Mouse (Mus musculus) kidney, postnatal 10 days (tissue): ENCODE data around the gene Prkaa1.

Experiments used
- DNase-seq: peaks from one replicate; pipeline ENCODE4 v3.0.0; 2021; ENCODE audit warnings: mixed read lengths

Gene Prkaa1

GRCm38 (mm10) chr15:5143361-5144020 is at the start of gene Prkaa1:
Gene Prkaa1 (plus strand): TSS chr15:5143861.
- peak; percentile 87 for DNase-seq

- no peak for DNase-seq
Measured at GRCm38 (mm10) chr15:5095534-5096301, 47.9 kb upstream of the Prkaa1 start.

GRCm38 (mm10) chr15:5097376-5097775 is 46.3 kb upstream of the Prkaa1 start:
- DNase-seq, result no peak

- DNase-seq, result no peak
Measured at GRCm38 (mm10) chr15:5102312-5102711, 41.3 kb upstream of the Prkaa1 start.

- no peak for DNase-seq
Measured at GRCm38 (mm10) chr15:5105891-5106290, 37.8 kb upstream of the Prkaa1 start.

- DNase-seq, result no peak
Measured at GRCm38 (mm10) chr15:5106293-5106692, 37.4 kb upstream of the Prkaa1 start.

GRCm38 (mm10) chr15:5107686-5108654 is 35.7 kb upstream of the Prkaa1 start, which contains the start of gene Card6:
Gene Card6 (minus strand): TSS chr15:5108539.
- peak; percentile 37 for DNase-seq

GRCm38 (mm10) chr15:5108655-5109040 is 35.0 kb upstream of the Prkaa1 start:
- no peak for DNase-seq

- DNase-seq, result no peak
Measured at GRCm38 (mm10) chr15:5112651-5113050, 31.0 kb upstream of the Prkaa1 start.

GRCm38 (mm10) chr15:5115173-5115572 is 28.5 kb upstream of the Prkaa1 start:
- DNase-seq, result no peak

GRCm38 (mm10) chr15:5116270-5117030 is 27.2 kb upstream of the Prkaa1 start, which contains the start of gene Rpl37:
Gene Rpl37 (plus strand): TSS chr15:5116645.
- DNase-seq, result peak; percentile 99

- DNase-seq, result no peak
Measured at GRCm38 (mm10) chr15:5117031-5117601, 26.5 kb upstream of the Prkaa1 start.

GRCm38 (mm10) chr15:5118626-5119025 is 25.0 kb upstream of the Prkaa1 start:
- no peak for DNase-seq

- DNase-seq, result no peak
Measured at GRCm38 (mm10) chr15:5119192-5119591, 24.5 kb upstream of the Prkaa1 start.

- no peak for DNase-seq
Measured at GRCm38 (mm10) chr15:5119707-5120106, 24.0 kb upstream of the Prkaa1 start.

- DNase-seq, result no peak
Measured at GRCm38 (mm10) chr15:5121535-5122313, 21.9 kb upstream of the Prkaa1 start.

GRCm38 (mm10) chr15:5126456-5126855 is 17.2 kb upstream of the Prkaa1 start:
- no peak for DNase-seq

GRCm38 (mm10) chr15:5127487-5127886 is 16.2 kb upstream of the Prkaa1 start:
- no peak for DNase-seq

GRCm38 (mm10) chr15:5128176-5128940 is 15.3 kb upstream of the Prkaa1 start:
- DNase-seq, result no peak

GRCm38 (mm10) chr15:5129111-5129805 is 14.4 kb upstream of the Prkaa1 start:
- no peak for DNase-seq
